Mouse (Mus musculus): ENCODE data around the gene Rexo2. TPM values are rescaled to one million over a fixed set of nuclear protein-coding genes. Genes with fewer than 3 reads are reported as not detected.
A peak's percentile ranks its signal among the peaks of the same experiment; 100 is the strongest.

The Rexo2 gene
- polyA plus RNA-seq, 1 experiment = 50.7 TPM

GRCm38 (mm10) chr9:48481214-48482134 is 1.1 kb upstream of the Rexo2 start:
- peaks cover 9% of the 10 kb centered on the region for H3K4me1 ChIP-seq (ENCODE audit: control insufficient read depth, insufficient read depth, low read length)
- H3K4me3 ChIP-seq (ENCODE audit: control insufficient read depth, low read depth, low read length) = peak overlapping the region; percentile 83
- no peaks in the 10 kb centered on the region for H3K36me3 ChIP-seq (ENCODE audit: control insufficient read depth, insufficient read depth, low read length)
- TF ChIP-seq POLR2A (IDR thresholded peaks at IDR 0.05; ENCODE audit: control insufficient read depth, low read depth, low read length) = no peak
- TF ChIP-seq CTCF (IDR thresholded peaks at IDR 0.05; ENCODE audit: control insufficient read depth, insufficient read depth, insufficient replicate concordance, low read depth, low read length) = no peak
- H3K27me3 ChIP-seq (ENCODE audit: control insufficient read depth, insufficient read depth, low read length) = no peaks in the 10 kb centered on the region
- H3K27ac ChIP-seq (ENCODE audit: control insufficient read depth, insufficient read depth, low read depth, low read length) = no peak overlapping the region

- Histone ChIP-seq H3K27ac (ENCODE audit: control insufficient read depth, insufficient read depth, low read depth, low read length) (peak overlapping the region; percentile 73), H3K36me3 (ENCODE audit: control insufficient read depth, insufficient read depth, low read length) (no peaks in the 10 kb centered on the region), H3K4me1 (ENCODE audit: control insufficient read depth, insufficient read depth, low read length) (peaks cover 9% of the 10 kb centered on the region), H3K4me3 (ENCODE audit: control insufficient read depth, low read depth, low read length) (peak overlapping the region; percentile 96), H3K27me3 (ENCODE audit: control insufficient read depth, insufficient read depth, low read length) (no peaks in the 10 kb centered on the region)
- no peak for TF ChIP-seq POLR2A (IDR thresholded peaks at IDR 0.05; ENCODE audit: control insufficient read depth, low read depth, low read length)
- TF ChIP-seq CTCF (IDR thresholded peaks at IDR 0.05; ENCODE audit: control insufficient read depth, insufficient read depth, insufficient replicate concordance, low read depth, low read length) = no peak
These were observed 499 bp downstream of the Rexo2 start for GRCm38 (mm10) chr9:48479838-48480410.

GRCm38 (mm10) chr9:48478808-48479207 is 1.6 kb downstream of the Rexo2 start:
- Histone ChIP-seq H3K4me3 (ENCODE audit: control insufficient read depth, low read depth, low read length) (no peak overlapping the region; the same call in 1 of the 2 replicates), H3K4me1 (ENCODE audit: control insufficient read depth, insufficient read depth, low read length) (peaks cover 9% of the 10 kb centered on the region), H3K36me3 (ENCODE audit: control insufficient read depth, insufficient read depth, low read length) (no peaks in the 10 kb centered on the region), H3K27me3 (ENCODE audit: control insufficient read depth, insufficient read depth, low read length) (no peaks in the 10 kb centered on the region), H3K27ac (ENCODE audit: control insufficient read depth, insufficient read depth, low read depth, low read length) (no peak overlapping the region)
- no peak for TF ChIP-seq CTCF (IDR thresholded peaks at IDR 0.05; ENCODE audit: control insufficient read depth, insufficient read depth, insufficient replicate concordance, low read depth, low read length)
- TF ChIP-seq POLR2A (IDR thresholded peaks at IDR 0.05; ENCODE audit: control insufficient read depth, low read depth, low read length) = no peak

- TF ChIP-seq POLR2A (IDR thresholded peaks at IDR 0.05; ENCODE audit: control insufficient read depth, low read depth, low read length) = no peak
- TF ChIP-seq CTCF (IDR thresholded peaks at IDR 0.05; ENCODE audit: control insufficient read depth, insufficient read depth, insufficient replicate concordance, low read depth, low read length) = no peak
- Histone ChIP-seq H3K4me3 (ENCODE audit: control insufficient read depth, low read depth, low read length) (no peak overlapping the region), H3K27ac (ENCODE audit: control insufficient read depth, insufficient read depth, low read depth, low read length) (no peak overlapping the region), H3K27me3 (ENCODE audit: control insufficient read depth, insufficient read depth, low read length) (no peaks in the 10 kb centered on the region), H3K4me1 (ENCODE audit: control insufficient read depth, insufficient read depth, low read length) (peaks cover 9% of the 10 kb centered on the region), H3K36me3 (ENCODE audit: control insufficient read depth, insufficient read depth, low read length) (no peaks in the 10 kb centered on the region)
These were observed 3.9 kb downstream of the Rexo2 start for GRCm38 (mm10) chr9:48476236-48477165.

GRCm38 (mm10) chr9:48474367-48474766 is 6.1 kb downstream of the Rexo2 start:
- TF ChIP-seq CTCF (IDR thresholded peaks at IDR 0.05; ENCODE audit: control insufficient read depth, insufficient read depth, insufficient replicate concordance, low read depth, low read length) = no peak
- no peak for TF ChIP-seq POLR2A (IDR thresholded peaks at IDR 0.05; ENCODE audit: control insufficient read depth, low read depth, low read length)
- Histone ChIP-seq H3K27me3 (ENCODE audit: control insufficient read depth, insufficient read depth, low read length) (no peaks in the 10 kb centered on the region), H3K36me3 (ENCODE audit: control insufficient read depth, insufficient read depth, low read length) (no peaks in the 10 kb centered on the region), H3K4me3 (ENCODE audit: control insufficient read depth, low read depth, low read length) (no peak overlapping the region), H3K4me1 (ENCODE audit: control insufficient read depth, insufficient read depth, low read length) (0 out of 2 replicates have a peak, but pooled peaks cover under 1% of the 10 kb centered on the region), H3K27ac (ENCODE audit: control insufficient read depth, insufficient read depth, low read depth, low read length) (no peak overlapping the region)

- H3K27ac ChIP-seq (ENCODE audit: control insufficient read depth, insufficient read depth, low read depth, low read length) = no peak overlapping the region
- H3K36me3 ChIP-seq (ENCODE audit: control insufficient read depth, insufficient read depth, low read length) = no peaks in the 10 kb centered on the region
- TF ChIP-seq CTCF (IDR thresholded peaks at IDR 0.05; ENCODE audit: control insufficient read depth, insufficient read depth, insufficient replicate concordance, low read depth, low read length) = no peak
- no peak for TF ChIP-seq POLR2A (IDR thresholded peaks at IDR 0.05; ENCODE audit: control insufficient read depth, low read depth, low read length)
- no peak overlapping the region for H3K4me3 ChIP-seq (ENCODE audit: control insufficient read depth, low read depth, low read length)
- H3K27me3 ChIP-seq (ENCODE audit: control insufficient read depth, insufficient read depth, low read length) = no peaks in the 10 kb centered on the region
- H3K4me1 ChIP-seq (ENCODE audit: control insufficient read depth, insufficient read depth, low read length) = no peaks in the 10 kb centered on the region
These were observed 7.3 kb downstream of the Rexo2 start for GRCm38 (mm10) chr9:48473131-48473530.

Data from testis, adult 2 months (tissue).